In the genomic region with DNA sequence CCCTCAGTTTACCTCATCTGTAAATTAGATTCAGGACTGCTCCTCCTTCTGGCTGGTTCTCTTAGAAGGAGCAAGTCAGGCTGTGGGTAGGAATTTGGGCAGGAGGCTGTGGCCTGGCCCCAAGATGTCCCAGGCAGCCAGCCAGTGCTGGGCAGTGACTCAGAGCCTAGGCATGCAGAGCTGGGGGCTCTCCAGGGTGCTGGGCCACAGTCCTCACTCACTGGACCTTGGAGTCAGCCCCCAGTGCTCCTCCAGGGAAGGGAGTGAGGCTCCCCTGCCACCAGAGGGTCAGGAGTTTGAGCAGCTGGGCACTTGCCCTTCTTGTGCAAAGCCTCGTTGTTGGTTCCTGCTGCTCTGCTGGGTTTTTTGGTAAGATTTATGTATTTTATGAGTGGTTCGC, we compare ENCODE assay signal across 1 mouse cellular context.
TF ChIP-seq lines count a peak whose summit lies in the region.

No protein-coding gene starts in this region.

TF ChIP-seq in myocyte, 11 proteins besides CTCF, POLR2A, EP300 and RAD21 (continued from another document):
- peak in 2 of 3 experiments; percentile 59 to 62 for TF ChIP-seq MYOD1 (IDR thresholded peaks at IDR 0.05; ENCODE audit: control insufficient read depth in 1 of 3, insufficient read length in 2 of 3, low read depth in 2 of 3)
TF ChIP-seq in myocyte: peak in this region for 4.
